Mouse (Mus musculus) bone marrow, adult 2 months (tissue): ENCODE data around the gene Olfr97. TPM values are rescaled to one million over a fixed set of nuclear protein-coding genes. Genes with fewer than 3 reads are reported as not detected.

Source experiments
- H3K27ac ChIP-seq: fragments of 200-500 bp; 2 replicates; pipeline ENCODE4 v1.5.1; 2012; ENCODE audit warnings: low read depth, mild to moderate bottlenecking, control low read depth, inconsistent platforms, low read length; ENCODE audit not compliant: control insufficient read depth, poor library complexity, insufficient read depth
- H3K4me1 ChIP-seq: fragments of 200-500 bp; 2 replicates; pipeline ENCODE4 v1.6.1; 2011; ENCODE audit warnings: low read length; ENCODE audit not compliant: control insufficient read depth, insufficient read depth
- H3K4me3 ChIP-seq: fragments of 200-500 bp; replicated peaks from 2 replicates; pipeline ENCODE3; 2011; ENCODE audit warnings: mild to moderate bottlenecking, low read depth, low read length, control low read depth; ENCODE audit not compliant: control insufficient read depth
- CTCF ChIP-seq: fragments of 200-500 bp; IDR thresholded peaks from 2 replicates; pipeline ENCODE4 v1.5.1; 2011; ENCODE audit warnings: low read length, control low read depth; ENCODE audit not compliant: control insufficient read depth, insufficient read depth
- POLR2A ChIP-seq: fragments of 200-500 bp; IDR thresholded peaks from 2 replicates; pipeline ENCODE4 v1.6.1; 2011; ENCODE audit warnings: low read depth, mild to moderate bottlenecking, control low read depth, low read length, borderline replicate concordance; ENCODE audit not compliant: control insufficient read depth
- WGBS: fragments of 180-500 bp; shearing (Covaris S2); methylation state at CpG from one replicate; pipeline ENCODE4 v1.1.7; 2018; 5-methylcytosine and 5-hydroxymethylcytosine counted together
- polyA plus RNA-seq: library from polyadenylated mRNA; stranded (reverse); fragments of >200 nt; gene quantifications from 2 replicates; pipeline ENCODE4 v1.2.4, GENCODE M21; 2011; ENCODE audit warnings: low replicate concordance; ENCODE audit not compliant: missing spikeins, insufficient read depth, insufficient read length

Gene Olfr97
- polyA plus RNA-seq, 1 experiment: not detected

GRCm38 (mm10) chr17:37185474-37185873 lies 51.7 kb downstream of the Olfr97 start:
- TF ChIP-seq POLR2A (no peak), CTCF (no peak)

More at GRCm38 (mm10) chr17:37185474-37185873, 51.7 kb downstream of the Olfr97 start:
- Histone ChIP-seq H3K4me1 (no peaks in the 10 kb centered on the region), H3K27ac (no peak overlapping the region), H3K4me3 (no peak overlapping the region)
- 15% methylated on average over 6 of the region's 6 CpGs for WGBS

Other genes with a start within 250 kb of the Olfr97 start
- gene H2-M5, start 247.8 kb downstream of the Olfr97 start, polyA plus RNA-seq: 5.6 and 15.2 TPM in 2 replicates
- gene Zfp57, start 236.2 kb downstream of the Olfr97 start, polyA plus RNA-seq: 1.3 and 19.0 TPM in 2 replicates
- not detected in 2 replicates for gene Mog, start 213.9 kb downstream of the Olfr97 start, polyA plus RNA-seq
- gene Gabbr1, start 191.4 kb downstream of the Olfr97 start, polyA plus RNA-seq: 19.5 and 47.1 TPM in 2 replicates
- gene Olfr90, start 148.8 kb downstream of the Olfr97 start, polyA plus RNA-seq: not detected in 2 replicates
- gene Olfr91, start 139.1 kb downstream of the Olfr97 start, polyA plus RNA-seq: not detected in 2 replicates
- not detected in 2 replicates for gene Olfr92, start 117.2 kb downstream of the Olfr97 start, polyA plus RNA-seq
- gene Olfr93, start 75.8 kb downstream of the Olfr97 start, polyA plus RNA-seq: not detected in 2 replicates
- gene Ubd, start 43.4 kb downstream of the Olfr97 start, polyA plus RNA-seq: 6.7 and 19.8 TPM in 2 replicates
- gene Olfr94, start 36.3 kb downstream of the Olfr97 start, polyA plus RNA-seq: not detected in 2 replicates
- gene Olfr95, start 24.2 kb downstream of the Olfr97 start, polyA plus RNA-seq: 0.40 TPM in 1 of 2 replicates, not detected in the other
- gene Olfr96, start 17.2 kb downstream of the Olfr97 start, polyA plus RNA-seq: not detected in 2 replicates
- not detected in 2 replicates for gene Olfr98, start 26.4 kb upstream of the Olfr97 start, polyA plus RNA-seq
- gene H2-M3, start 32.9 kb upstream of the Olfr97 start, polyA plus RNA-seq: 3.7 and 8.7 TPM in 2 replicates
- gene Olfr99, start 46.1 kb upstream of the Olfr97 start, polyA plus RNA-seq: not detected in 2 replicates
- not detected in 2 replicates for gene Olfr101, start 67.0 kb upstream of the Olfr97 start, polyA plus RNA-seq
- gene Olfr102, start 79.7 kb upstream of the Olfr97 start, polyA plus RNA-seq: not detected in 2 replicates
- gene Olfr103, start 102.4 kb upstream of the Olfr97 start, polyA plus RNA-seq: not detected in 2 replicates
- not detected in 2 replicates for gene Olfr104-ps, start 122.3 kb upstream of the Olfr97 start, polyA plus RNA-seq
- gene Olfr105-ps, start 141.7 kb upstream of the Olfr97 start, polyA plus RNA-seq: not detected in 2 replicates
- gene Olfr106-ps, start 153.1 kb upstream of the Olfr97 start, polyA plus RNA-seq: not detected in 2 replicates
- gene Olfr107, start 161.9 kb upstream of the Olfr97 start, polyA plus RNA-seq: not detected in 2 replicates
- not detected in 2 replicates for gene Olfr108, start 208.2 kb upstream of the Olfr97 start, polyA plus RNA-seq
- not detected in 2 replicates for gene Olfr109, start 221.6 kb upstream of the Olfr97 start, polyA plus RNA-seq
- gene H2-M2, start 246.2 kb upstream of the Olfr97 start, polyA plus RNA-seq: not detected in 2 replicates